Comparison of ENCODE assay signal across 8 mouse cellular contexts in the genomic region with DNA sequence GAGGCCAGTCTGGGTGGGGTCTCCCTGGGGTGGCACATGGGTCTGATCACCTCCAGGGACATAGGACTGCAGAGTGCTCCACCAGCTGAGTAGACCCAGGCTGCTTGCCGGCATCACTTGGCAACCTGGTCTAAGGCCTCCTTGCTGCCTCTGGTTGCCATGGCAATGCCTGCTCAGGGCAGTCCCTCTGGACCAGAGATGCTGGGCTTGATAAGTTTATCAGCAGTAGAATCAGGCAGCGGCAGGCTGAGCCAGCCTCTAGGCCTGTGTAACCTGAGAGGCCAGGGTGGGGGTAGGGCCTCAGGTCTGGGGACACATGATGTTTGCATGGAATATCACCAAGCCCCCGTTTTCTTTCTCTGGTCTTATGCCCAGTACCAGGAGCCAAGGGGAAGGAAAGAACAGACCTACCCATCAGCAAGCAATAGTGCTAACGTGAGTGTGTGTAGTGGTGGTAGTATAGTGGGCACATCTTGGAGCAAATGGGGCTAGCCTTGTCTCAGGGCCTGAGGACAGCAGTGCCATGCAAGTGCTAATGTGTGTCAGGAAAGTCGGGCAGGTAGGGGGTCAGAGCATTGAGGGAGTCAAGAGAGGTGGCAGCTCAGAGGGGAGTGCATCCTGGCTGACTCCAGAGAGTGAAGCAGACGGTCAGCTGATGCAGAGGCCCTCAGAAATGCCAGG.
A peak's percentile ranks its signal among the peaks of the same experiment; 100 is the strongest.
DNase-seq lines count a peak whose midpoint lies in the region; ATAC-seq and TF ChIP-seq lines count a peak whose summit lies in the region.

No protein-coding gene starts in this region.

- no peak overlapping the region for H3K4me2 ChIP-seq in lung, embryonic 14.5 days
- no peak overlapping the region for H3K4me2 ChIP-seq in forebrain, postnatal 0 days (ENCODE audit: low read depth)

- H3K27me3 ChIP-seq in lung, embryonic 14.5 days (ENCODE audit: insufficient read depth, low read length): no peaks in the 10 kb centered on the region
- H3K27me3 ChIP-seq in forebrain, postnatal 0 days (ENCODE audit: insufficient read depth, low read length): no peaks in the 10 kb centered on the region
- H3K27me3 ChIP-seq in limb, embryonic 10.5 days (ENCODE audit: low read depth, poor library complexity, severe bottlenecking): no peaks in the 10 kb centered on the region

- DNase-seq in lung, embryonic 14.5 days: no peak
- no peak for DNase-seq in lung, postnatal 36 days
- DNase-seq in forebrain, postnatal 0 days: no peak
- DNase-seq in limb, embryonic 10.5 days (ENCODE audit: low spot score): peak; percentile 68
- DNase-seq in retina, embryonic 14.5 days (ENCODE audit: low spot score): peak; percentile 58
- DNase-seq in spleen, postnatal 14 days (ENCODE audit: low spot score in 2 of 2): no peak
- no peak for DNase-seq in adrenal gland, postnatal 36 days
- DNase-seq in layer of hippocampus, postnatal 25 days (ENCODE audit: extremely low spot score in 1 of 2, low spot score in 1 of 2): no peak

- H3K27ac ChIP-seq in lung, embryonic 14.5 days (ENCODE audit: low read depth): no peak overlapping the region
- no peak overlapping the region for H3K27ac ChIP-seq in forebrain, postnatal 0 days (ENCODE audit: low read depth, low read length)
- H3K27ac ChIP-seq in limb, embryonic 10.5 days: peak overlapping the region; percentile 67

- no peak overlapping the region for H3K4me3 ChIP-seq in lung, embryonic 14.5 days (ENCODE audit: low read depth, low read length)
- no peak overlapping the region for H3K4me3 ChIP-seq in forebrain, postnatal 0 days (ENCODE audit: low read depth, low read length)
- H3K4me3 ChIP-seq in limb, embryonic 10.5 days: no peak overlapping the region

- no peak for TF ChIP-seq CTCF in lung, embryonic 14.5 days (IDR thresholded peaks at IDR 0.05; ENCODE audit: low read depth)
- TF ChIP-seq CTCF in forebrain, postnatal 0 days (IDR thresholded peaks at IDR 0.05; ENCODE audit: low read depth): no peak

- H3K36me3 ChIP-seq in lung, embryonic 14.5 days (ENCODE audit: insufficient read depth): peaks cover 25% of the 10 kb centered on the region
- H3K36me3 ChIP-seq in forebrain, postnatal 0 days (ENCODE audit: insufficient read depth): 0 out of 2 replicates have a peak, but pooled peaks cover 3% of the 10 kb centered on the region
- peaks cover 26% of the 10 kb centered on the region for H3K36me3 ChIP-seq in limb, embryonic 10.5 days

- no peaks in the 10 kb centered on the region for H3K9me3 ChIP-seq in lung, embryonic 14.5 days (ENCODE audit: low read depth, low read length)
- H3K9me3 ChIP-seq in forebrain, postnatal 0 days (ENCODE audit: low read length): no peaks in the 10 kb centered on the region
- H3K9me3 ChIP-seq in limb, embryonic 10.5 days (replicated peaks): no peaks in the 10 kb centered on the region

- H3K4me1 ChIP-seq in lung, embryonic 14.5 days (ENCODE audit: insufficient read depth): peaks cover 16% of the 10 kb centered on the region
- no peaks in the 10 kb centered on the region; the same call in 1 of the 2 replicates for H3K4me1 ChIP-seq in forebrain, postnatal 0 days (ENCODE audit: insufficient read depth)
- H3K4me1 ChIP-seq in limb, embryonic 10.5 days: peaks cover 33% of the 10 kb centered on the region

- peak; percentile 38 for ATAC-seq in lung, embryonic 14.5 days (ENCODE audit: insufficient read depth)
- ATAC-seq in forebrain, postnatal 0 days: peak; percentile 38

- WGBS in lung, embryonic 14.5 days: 21% methylated on average over 6 of the region's 6 CpGs
- 22% methylated on average over 6 of the region's 6 CpGs for WGBS in forebrain, postnatal 0 days
- 21% methylated on average over 6 of the region's 6 CpGs for WGBS in limb, embryonic 10.5 days

- H3K9ac ChIP-seq in lung, embryonic 14.5 days: no peak overlapping the region
- H3K9ac ChIP-seq in forebrain, postnatal 0 days: no peak overlapping the region

Comparison
In these comparisons a context has a peak if more than half of its experiments do, and no peak if none do; other contexts are left out.
1. DNase-seq: peak in limb, embryonic 10.5 days (single experiment) and retina, embryonic 14.5 days (single experiment); none in lung, embryonic 14.5 days (single experiment), lung, postnatal 36 days (single experiment), forebrain, postnatal 0 days (single experiment), spleen, postnatal 14 days (0 of 2), adrenal gland, postnatal 36 days (0 of 2) and layer of hippocampus, postnatal 25 days (0 of 2).